Mouse (Mus musculus): ENCODE results near the gene Opalin. TPM values are rescaled to one million over a fixed set of nuclear protein-coding genes. Genes with fewer than 3 reads are reported as not detected.

Gene Opalin
- polyA plus RNA-seq, 1 experiment from 2014 or later: not detected

GRCm38 (mm10) chr19:41073746-41074455 is 3.0 kb downstream of the Opalin start:
- 84% methylated on average over 14 of the region's 14 CpGs for WGBS
- no peak for ATAC-seq (ENCODE audit: insufficient number of reproducible peaks, insufficient read depth, low FRiP score, low TSS enrichment)
- no peaks in the 10 kb centered on the region for H3K4me1 ChIP-seq
- H3K27ac ChIP-seq: no peak overlapping the region
- H3K9ac ChIP-seq: no peak overlapping the region
- no peak overlapping the region for H3K4me3 ChIP-seq
- no peak overlapping the region for H3K4me2 ChIP-seq (replicated peaks)
- H3K27me3 ChIP-seq: no peaks in the 10 kb centered on the region
- H3K36me3 ChIP-seq: no peaks in the 10 kb centered on the region
- no peaks in the 10 kb centered on the region for H3K9me3 ChIP-seq

GRCm38 (mm10) chr19:41071500-41071899 is 5.4 kb downstream of the Opalin start:
- Histone ChIP-seq H3K4me2 (replicated peaks) (no peak overlapping the region), H3K9me3 (no peaks in the 10 kb centered on the region), H3K36me3 (no peaks in the 10 kb centered on the region), H3K9ac (no peak overlapping the region), H3K4me1 (no peaks in the 10 kb centered on the region), H3K4me3 (no peak overlapping the region), H3K27ac (no peak overlapping the region), H3K27me3 (no peaks in the 10 kb centered on the region)
- 5% methylated on average over 8 of the region's 8 CpGs for WGBS
- ATAC-seq (ENCODE audit: insufficient number of reproducible peaks, insufficient read depth, low FRiP score, low TSS enrichment): no peak

- H3K4me2 ChIP-seq (replicated peaks): no peak overlapping the region
- no peak for ATAC-seq (ENCODE audit: insufficient number of reproducible peaks, insufficient read depth, low FRiP score, low TSS enrichment)
- H3K9me3 ChIP-seq: no peaks in the 10 kb centered on the region
- no peak overlapping the region for H3K27ac ChIP-seq
- H3K36me3 ChIP-seq: no peaks in the 10 kb centered on the region
- no peaks in the 10 kb centered on the region for H3K27me3 ChIP-seq
- WGBS: 72% methylated on average over 4 of the region's 4 CpGs
- H3K4me1 ChIP-seq: no peaks in the 10 kb centered on the region
- no peak overlapping the region for H3K9ac ChIP-seq
- H3K4me3 ChIP-seq: no peak overlapping the region
Observed at GRCm38 (mm10) chr19:41054702-41055101, 22.2 kb downstream of the Opalin start.

- 33% methylated on average over 10 of the region's 10 CpGs for WGBS
- no peak for ATAC-seq (ENCODE audit: insufficient number of reproducible peaks, insufficient read depth, low FRiP score, low TSS enrichment)
- Histone ChIP-seq H3K4me1 (no peaks in the 10 kb centered on the region), H3K27ac (no peak overlapping the region), H3K36me3 (no peaks in the 10 kb centered on the region), H3K4me2 (replicated peaks) (no peak overlapping the region), H3K9ac (no peak overlapping the region), H3K9me3 (no peaks in the 10 kb centered on the region), H3K4me3 (no peak overlapping the region), H3K27me3 (no peaks in the 10 kb centered on the region)
Observed at GRCm38 (mm10) chr19:41053530-41053929, 23.4 kb downstream of the Opalin start.

GRCm38 (mm10) chr19:41052247-41052646 is 24.7 kb downstream of the Opalin start:
- no peaks in the 10 kb centered on the region for H3K4me1 ChIP-seq
- H3K36me3 ChIP-seq: no peaks in the 10 kb centered on the region
- H3K9ac ChIP-seq: no peak overlapping the region
- H3K9me3 ChIP-seq: no peaks in the 10 kb centered on the region
- H3K27ac ChIP-seq: no peak overlapping the region
- no peak overlapping the region for H3K4me2 ChIP-seq (replicated peaks)
- H3K27me3 ChIP-seq: no peaks in the 10 kb centered on the region
- H3K4me3 ChIP-seq: no peak overlapping the region
- 66% methylated on average over 5 of the region's 5 CpGs for WGBS
- ATAC-seq (ENCODE audit: insufficient number of reproducible peaks, insufficient read depth, low FRiP score, low TSS enrichment): no peak

GRCm38 (mm10) chr19:41051714-41052113 is 25.2 kb downstream of the Opalin start:
- Histone ChIP-seq H3K9ac (no peak overlapping the region), H3K4me2 (replicated peaks) (no peak overlapping the region), H3K9me3 (no peaks in the 10 kb centered on the region), H3K36me3 (no peaks in the 10 kb centered on the region), H3K27me3 (no peaks in the 10 kb centered on the region), H3K4me3 (no peak overlapping the region), H3K4me1 (no peaks in the 10 kb centered on the region), H3K27ac (no peak overlapping the region)
- ATAC-seq (ENCODE audit: insufficient number of reproducible peaks, insufficient read depth, low FRiP score, low TSS enrichment): no peak
- 81% methylated on average over 1 of the region's 1 CpGs for WGBS

GRCm38 (mm10) chr19:41048187-41048559 is 28.7 kb downstream of the Opalin start:
- Histone ChIP-seq H3K9ac (no peak overlapping the region), H3K4me3 (no peak overlapping the region), H3K4me2 (replicated peaks) (no peak overlapping the region), H3K27me3 (no peaks in the 10 kb centered on the region), H3K36me3 (no peaks in the 10 kb centered on the region), H3K27ac (no peak overlapping the region), H3K9me3 (no peaks in the 10 kb centered on the region), H3K4me1 (no peaks in the 10 kb centered on the region)
- no peak for ATAC-seq (ENCODE audit: insufficient number of reproducible peaks, insufficient read depth, low FRiP score, low TSS enrichment)
- 83% methylated on average over 3 of the region's 3 CpGs for WGBS

- Histone ChIP-seq H3K9me3 (no peaks in the 10 kb centered on the region), H3K36me3 (no peaks in the 10 kb centered on the region), H3K27me3 (no peaks in the 10 kb centered on the region), H3K9ac (no peak overlapping the region), H3K4me2 (replicated peaks) (no peak overlapping the region), H3K27ac (no peak overlapping the region), H3K4me3 (no peak overlapping the region), H3K4me1 (no peaks in the 10 kb centered on the region)
- 83% methylated on average over 9 of the region's 9 CpGs for WGBS
- no peak for ATAC-seq (ENCODE audit: insufficient number of reproducible peaks, insufficient read depth, low FRiP score, low TSS enrichment)
Observed at GRCm38 (mm10) chr19:41047437-41048186, 29.3 kb downstream of the Opalin start.

- WGBS: 55% methylated on average over 10 of the region's 10 CpGs
- Histone ChIP-seq H3K4me1 (no peaks in the 10 kb centered on the region), H3K4me2 (replicated peaks) (no peak overlapping the region), H3K9me3 (no peaks in the 10 kb centered on the region), H3K4me3 (no peak overlapping the region), H3K36me3 (no peaks in the 10 kb centered on the region), H3K9ac (no peak overlapping the region), H3K27ac (no peak overlapping the region), H3K27me3 (no peaks in the 10 kb centered on the region)
- ATAC-seq (ENCODE audit: insufficient number of reproducible peaks, insufficient read depth, low FRiP score, low TSS enrichment): no peak
Observed at GRCm38 (mm10) chr19:41045091-41045770, 31.7 kb downstream of the Opalin start.

GRCm38 (mm10) chr19:41039110-41039509 is 37.8 kb downstream of the Opalin start:
- Histone ChIP-seq H3K27me3 (no peaks in the 10 kb centered on the region), H3K9ac (no peak overlapping the region), H3K27ac (no peak overlapping the region), H3K4me3 (no peak overlapping the region), H3K36me3 (no peaks in the 10 kb centered on the region), H3K4me2 (replicated peaks) (no peak overlapping the region), H3K9me3 (no peaks in the 10 kb centered on the region), H3K4me1 (no peaks in the 10 kb centered on the region)
- 85% methylated on average over 7 of the region's 7 CpGs for WGBS
- no peak for ATAC-seq (ENCODE audit: insufficient number of reproducible peaks, insufficient read depth, low FRiP score, low TSS enrichment)

GRCm38 (mm10) chr19:41035809-41036551 is 40.9 kb downstream of the Opalin start:
- Histone ChIP-seq H3K4me1 (no peaks in the 10 kb centered on the region), H3K9me3 (no peaks in the 10 kb centered on the region), H3K4me2 (replicated peaks) (no peak overlapping the region), H3K9ac (no peak overlapping the region), H3K4me3 (no peak overlapping the region), H3K27ac (no peak overlapping the region), H3K27me3 (no peaks in the 10 kb centered on the region), H3K36me3 (no peaks in the 10 kb centered on the region)
- no peak for ATAC-seq (ENCODE audit: insufficient number of reproducible peaks, insufficient read depth, low FRiP score, low TSS enrichment)
- WGBS: 69% methylated on average over 4 of the region's 4 CpGs
